In genomic region chr7:112074868-112075267, GRCm38 (mm10) we compare ENCODE assay signal across 20 mouse cellular contexts. TPM values are rescaled to one million over a fixed set of nuclear protein-coding genes. Genes with fewer than 3 reads are reported as not detected.
DNase-seq lines count a peak whose midpoint lies in the region; ATAC-seq and TF ChIP-seq lines count a peak whose summit lies in the region.
"Had no signal": no experiment of that assay in that cellular context is flagged by ENCODE, and none has a peak within 500 bp of the region (broad histone marks: within the 10 kb centered on the region; RNA-seq: fewer than 3 reads in every experiment).

No protein-coding gene starts in this region.

- no peak overlapping the region for H3K4me3 ChIP-seq in layer of hippocampus, adult 2 months
- H3K4me3 ChIP-seq: embryonic facial prominence, embryonic 10.5 days; forebrain, embryonic 13.5 days; hindbrain, embryonic 15.5 days had no signal

- H3K27ac ChIP-seq in layer of hippocampus, adult 2 months, result no peak overlapping the region
- H3K27ac ChIP-seq: embryonic facial prominence, embryonic 10.5 days; forebrain, embryonic 13.5 days; hindbrain, embryonic 15.5 days had no signal

- ATAC-seq in megakaryocyte progenitor cell, adult 5-6 weeks (replicated peaks; ENCODE audit: poor library complexity), result peak; percentile 42; the same call in 1 of the 2 replicates
- ATAC-seq: CD4-positive, CD25-positive, alpha-beta regulatory T cell, adult 4 months; forebrain, embryonic 13.5 days; forebrain, postnatal 0 days; inflammation-experienced regulatory T-cells, adult 6 months; intestine, postnatal 0 days had no signal

- peak; percentile 6 to 17 for DNase-seq in cerebellum, postnatal 10 days
- DNase-seq in cerebellum, adult 11 months, result no peak
- DNase-seq in layer of hippocampus, adult 2 months (ENCODE audit: low spot score in 2 of 2), result no peak
- DNase-seq in layer of hippocampus, postnatal 10 days (ENCODE audit: low spot score in 2 of 2), result no peak
- DNase-seq in spleen, adult 12 weeks (ENCODE audit: low spot score), result no peak
- DNase-seq in cerebellum, postnatal 25 days, result no peak
- DNase-seq: adrenal gland, postnatal 10 days; B cell, adult 2 months; cerebellum, adult 11-12 months; cerebellum, adult 9-10 months; forebrain, postnatal 0 days; gastrocnemius, postnatal 14 days; heart, postnatal 14 days had no signal

- TF ChIP-seq CTCF in layer of hippocampus, adult 2 months (conservative IDR thresholded peaks at IDR 0.05), result peak; percentile 26

RNA-seq across cellular contexts. Expression of gene Usp47, which starts 51.6 kb away (rescaled TPM):
- total RNA-seq in layer of hippocampus, adult 2 months (2021), result 10 to 100 TPM; 65.3 to 66.9 TPM
- total RNA-seq in layer of hippocampus, postnatal 10 days (2021), result 10 to 100 TPM; 76.3 to 77.2 TPM
- 58.0 and 58.5 TPM in 2 replicates for total RNA-seq in megakaryocyte progenitor cell, adult 5-6 weeks (2015)
- total RNA-seq in megakaryocyte progenitor cell, adult 5-6 weeks (2017), result 112 and 133 TPM in 2 replicates

Comparison
In these comparisons a context has a peak if more than half of its experiments do, and no peak if none do; other contexts are left out.
1. DNase-seq: peak in cerebellum, postnatal 10 days (2 of 2); none in cerebellum, adult 11 months (single experiment), layer of hippocampus, adult 2 months (0 of 2), layer of hippocampus, postnatal 10 days (0 of 2), spleen, adult 12 weeks (single experiment) and cerebellum, postnatal 25 days (0 of 2).